Mouse (Mus musculus) CH12.LX (cell line): ENCODE data around the gene B3gnt8. TPM values are rescaled to one million over a fixed set of nuclear protein-coding genes. Genes with fewer than 3 reads are reported as not detected.

ENCODE experiments used
- DNase-seq: peaks from one replicate; pipeline ENCODE4 v3.0.0-alpha.2; 2013; ENCODE audit errors: extremely low read depth
- H3K27ac ChIP-seq: 2 replicates; pipeline ENCODE4 v1.5.1; 2012; ENCODE audit warnings: low read depth, mild to moderate bottlenecking, control low read depth, moderate library complexity; ENCODE audit not compliant: insufficient read depth
- H3K27me3 ChIP-seq: replicated peaks from 2 replicates; pipeline ENCODE3; 2012; ENCODE audit warnings: inconsistent platforms
- H3K36me3 ChIP-seq, 2 experiments: replicated peaks in 1 of 2; 2 replicates each; pipeline versions ENCODE3 to v1.6.1; 2012; ENCODE audit warnings: inconsistent platforms in 1 of 2, low read length in 1 of 2, mild to moderate bottlenecking in 1 of 2, mixed read lengths in 1 of 2, moderate library complexity in 1 of 2; ENCODE audit not compliant: control insufficient read depth in 1 of 2, insufficient read depth in 1 of 2
- H3K4me1 ChIP-seq, 2 experiments: 2 replicates each; pipeline ENCODE4 v1.6.1; 2012; ENCODE audit warnings: inconsistent platforms in 1 of 2, moderate library complexity in 1 of 2; ENCODE audit not compliant: insufficient read depth in 2 of 2, control insufficient read depth in 1 of 2
- H3K4me2 ChIP-seq: 2 replicates; pipeline ENCODE4 v1.6.1; 2012; ENCODE audit warnings: low read depth, mild to moderate bottlenecking, control low read depth; ENCODE audit not compliant: poor library complexity, insufficient read depth, severe bottlenecking
- H3K4me3 ChIP-seq, 3 experiments: fragments of 150-350 bp in 1 of 3; sonication (generic) in 1 of 3; replicated peaks in 1 of 3; 2 replicates each; pipeline versions ENCODE3 to v1.5.1; 2011 to 2012; ENCODE audit warnings: low read depth in 2 of 3, low read length in 2 of 3, mild to moderate bottlenecking in 2 of 3, moderate library complexity in 2 of 3, control low read depth in 1 of 3, improper control_type of control experiment in 1 of 3, inconsistent platforms in 1 of 3, mixed read lengths in 1 of 3; ENCODE audit not compliant: poor library complexity in 1 of 3
- H3K79me2 ChIP-seq: replicated peaks from 2 replicates; pipeline ENCODE4 v1.6.1; 2012; ENCODE audit warnings: mild to moderate bottlenecking, moderate library complexity; ENCODE audit not compliant: control insufficient read depth, poor library complexity, insufficient read depth, severe bottlenecking; ENCODE audit errors: extremely low read depth
- H3K9ac ChIP-seq: 2 replicates; pipeline ENCODE4 v1.6.1; 2012; ENCODE audit warnings: low read depth, mild to moderate bottlenecking, control low read depth, moderate library complexity; ENCODE audit not compliant: insufficient read depth
- H3K9me3 ChIP-seq: replicated peaks from 2 replicates; pipeline ENCODE3; 2012; ENCODE audit warnings: low read length, inconsistent platforms, mixed read lengths
- BHLHE40 ChIP-seq: IDR thresholded peaks from 2 replicates; pipeline ENCODE4 v1.6.1; 2011; ENCODE audit warnings: mild to moderate bottlenecking, low read depth, low read length, improper control_type of control experiment
- CHD2 ChIP-seq: IDR thresholded peaks from 2 replicates; pipeline ENCODE4 v1.6.1; 2011; ENCODE audit warnings: low read length, improper control_type of control experiment
- ELF1 ChIP-seq: IDR thresholded peaks from 2 replicates; pipeline ENCODE4 v1.6.1; 2014; ENCODE audit warnings: low read depth, mild to moderate bottlenecking, inconsistent platforms, low read length, improper control_type of control experiment
- GABPA ChIP-seq: IDR thresholded peaks from 2 replicates; pipeline ENCODE4 v1.6.1; 2012; ENCODE audit warnings: low read depth, low read length, improper control_type of control experiment, inconsistent platforms; ENCODE audit not compliant: insufficient replicate concordance
- IRF4 ChIP-seq: IDR thresholded peaks from 2 replicates; pipeline ENCODE4 v1.6.1; 2014; ENCODE audit warnings: low read depth, mild to moderate bottlenecking, inconsistent platforms, low read length, improper control_type of control experiment
- JUND ChIP-seq: conservative IDR thresholded peaks from 2 replicates; pipeline ENCODE4 v1.6.1; 2011; ENCODE audit warnings: low read depth, low read length, improper control_type of control experiment
- KAT2A ChIP-seq: IDR thresholded peaks from 2 replicates; pipeline ENCODE4 v1.6.1; 2012; ENCODE audit warnings: low read length, improper control_type of control experiment, inconsistent platforms; ENCODE audit not compliant: insufficient replicate concordance
- MAZ ChIP-seq: IDR thresholded peaks from 2 replicates; pipeline ENCODE4 v1.6.1; 2012; ENCODE audit warnings: low read depth, mild to moderate bottlenecking, inconsistent platforms, low read length, improper control_type of control experiment, moderate library complexity
- MEF2A ChIP-seq: IDR thresholded peaks from 2 replicates; pipeline ENCODE4 v1.6.1; 2014; ENCODE audit warnings: low read depth, mild to moderate bottlenecking, inconsistent platforms, low read length, improper control_type of control experiment, borderline replicate concordance
- MXI1 ChIP-seq: IDR thresholded peaks from 2 replicates; pipeline ENCODE4 v1.6.1; 2011; ENCODE audit warnings: mild to moderate bottlenecking, low read depth, low read length, improper control_type of control experiment
- PAX5 ChIP-seq: IDR thresholded peaks from 2 replicates; pipeline ENCODE4 v1.6.1; 2012; ENCODE audit warnings: low read length, inconsistent platforms, mixed read lengths
- RAD21 ChIP-seq: IDR thresholded peaks from 2 replicates; pipeline ENCODE4 v1.6.1; 2011; ENCODE audit warnings: low read depth, mild to moderate bottlenecking, low read length, improper control_type of control experiment, moderate library complexity
- SIN3A ChIP-seq: IDR thresholded peaks from 2 replicates; pipeline ENCODE4 v1.6.1; 2012; ENCODE audit warnings: low read length, improper control_type of control experiment, inconsistent platforms
- TCF12 ChIP-seq: IDR thresholded peaks from 2 replicates; pipeline ENCODE4 v1.6.1; 2014; ENCODE audit warnings: low read depth, mild to moderate bottlenecking, inconsistent platforms, low read length, improper control_type of control experiment
- UBTF ChIP-seq: IDR thresholded peaks from 2 replicates; pipeline ENCODE4 v1.6.1; 2012; ENCODE audit warnings: low read depth, mild to moderate bottlenecking, inconsistent platforms, low read length, improper control_type of control experiment, moderate library complexity
- ZC3H11A ChIP-seq: IDR thresholded peaks from 2 replicates; pipeline ENCODE4 v1.6.1; 2012; ENCODE audit warnings: low read depth, mild to moderate bottlenecking, inconsistent platforms, low read length, improper control_type of control experiment
- dilution Hi-C: fragments of 300-500 bp; cut with MboI; formaldehyde crosslinking; loops from 2 replicates; pipeline ENCODE4 v1.14.3; 2020; ENCODE audit warnings: low sequenced_read_pairs; ENCODE audit not compliant: extremely low pct_unique_long_range_greater_than_20kb, extremely low pct_ligation_motif_present
- in situ Hi-C: fragments of 300-500 bp; cut with MboI; formaldehyde crosslinking; loops from 3 replicates; pipeline ENCODE4 v1.14.3; 2019; ENCODE audit warnings: low sequenced_read_pairs, low pct_ligation_motif_present, low pct_unique_long_range_greater_than_20kb, mixed read lengths
- polyA plus RNA-seq: library from polyadenylated mRNA; unstranded; fragments of >175 nt; gene quantifications from 2 replicates; pipeline ENCODE4 v1.2.1, GENCODE M21; 2012; ENCODE audit warnings: low read depth; ENCODE audit not compliant: insufficient read length
- total RNA-seq, 2 experiments: library from RNA; depleted of rRNA; stranded (reverse); fragments of 300-350 nt in 1 of 2; fragments of >200 nt in 1 of 2; gene quantifications; 2 replicates each; pipeline ENCODE4 v1.2.3; 2012 to 2014

B3gnt8 gene
- total and polyA plus RNA-seq, 3 experiments, result 0.21 to 0.24 TPM; not detected in 1

- TF ChIP-seq ZC3H11A, result no peak
- TF ChIP-seq PAX5, result no peak
- TF ChIP-seq JUND, result no peak
- Histone ChIP-seq H3K79me2 (no peaks in the 10 kb centered on the region), H3K4me2 (no peak overlapping the region), H3K9me3 (no peaks in the 10 kb centered on the region), H3K9ac (no peak overlapping the region), H3K36me3 (no peaks in the 10 kb centered on the region), H3K4me3 (no peak overlapping the region), H3K27me3 (peaks cover 7% of the 10 kb centered on the region), H3K27ac (no peak overlapping the region), H3K4me1 (peaks cover 2 to 11% of the 10 kb centered on the region in 2 experiments)
- dilution Hi-C loops, result no loop called here
- DNase-seq, result no peak
- in situ Hi-C loops, result no loop called here
Observed at GRCm38 (mm10) chr7:25614831-25615705, 11.4 kb upstream of the B3gnt8 start.

DNA sequence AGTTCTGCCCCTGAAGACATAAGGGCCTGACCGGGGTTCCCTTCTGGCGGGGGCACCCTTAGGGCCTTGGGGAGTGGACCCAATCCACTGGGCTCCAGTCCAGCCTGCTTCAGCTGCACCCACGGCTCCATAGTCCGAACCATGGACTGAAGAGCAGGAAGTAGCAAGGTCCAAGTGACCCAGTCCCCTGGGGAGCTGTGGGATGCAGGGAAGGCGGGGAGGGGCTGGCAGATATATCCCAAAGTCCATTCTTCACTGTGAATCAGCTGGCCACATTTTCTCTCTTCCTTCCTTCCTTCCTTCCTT lies 10.8 kb upstream of the B3gnt8 start, which contains the start of gene Erich4:
Gene Erich4, minus strand, starts transcription at position 187 of the 306 bp plus-strand sequence.
- in situ Hi-C loops, result no loop called here
- no peak for DNase-seq

GRCm38 (mm10) chr7:25617376-25618160 lies 8.9 kb upstream of the B3gnt8 start:
- dilution Hi-C loops, result no loop called here
- no peak for DNase-seq
- TF ChIP-seq IRF4 (no peak), MAZ (no peak)
- TF ChIP-seq, all 38 proteins: peak for 0
- H3K9me3 ChIP-seq, result no peaks in the 10 kb centered on the region
- no peak overlapping the region for H3K4me2 ChIP-seq
- no peak overlapping the region for H3K9ac ChIP-seq
- H3K4me3 ChIP-seq, result no peak overlapping the region
- in situ Hi-C loops, result no loop called here
- H3K4me1 ChIP-seq, result peaks cover 4 to 17% of the 10 kb centered on the region in 2 experiments
- H3K27ac ChIP-seq, result no peak overlapping the region
- H3K27me3 ChIP-seq, result peaks cover 7% of the 10 kb centered on the region
- H3K36me3 ChIP-seq, result peaks cover 2 to 23% of the 10 kb centered on the region in 2 experiments
- H3K79me2 ChIP-seq, result no peaks in the 10 kb centered on the region

More for the DNA sequence above, 10.8 kb upstream of the B3gnt8 start, which contains the start of gene Erich4:
- dilution Hi-C loops, result no loop called here
- Histone ChIP-seq H3K4me1 (peaks cover 4 to 17% of the 10 kb centered on the region in 2 experiments), H3K9me3 (no peaks in the 10 kb centered on the region), H3K4me3 (no peak within 1 kb of the TSS), H3K27me3 (peaks cover 7% of the 10 kb centered on the region), H3K36me3 (peaks cover 0 to 4% of the 10 kb centered on the region in 2 experiments), H3K9ac (no peak within 1 kb of the TSS), H3K27ac (no peak within 1 kb of the TSS), H3K4me2 (no peak within 1 kb of the TSS), H3K79me2 (no peaks in the 10 kb centered on the region)
- TF ChIP-seq UBTF (no peak), KAT2A (no peak), MEF2A (no peak), ELF1 (no peak), BHLHE40 (no peak), TCF12 (no peak), MXI1 (no peak), SIN3A (no peak), CHD2 (no peak), RAD21 (no peak), GABPA (no peak)
